Comparison of ENCODE assay signal across 35 mouse cellular contexts in the genomic region with DNA sequence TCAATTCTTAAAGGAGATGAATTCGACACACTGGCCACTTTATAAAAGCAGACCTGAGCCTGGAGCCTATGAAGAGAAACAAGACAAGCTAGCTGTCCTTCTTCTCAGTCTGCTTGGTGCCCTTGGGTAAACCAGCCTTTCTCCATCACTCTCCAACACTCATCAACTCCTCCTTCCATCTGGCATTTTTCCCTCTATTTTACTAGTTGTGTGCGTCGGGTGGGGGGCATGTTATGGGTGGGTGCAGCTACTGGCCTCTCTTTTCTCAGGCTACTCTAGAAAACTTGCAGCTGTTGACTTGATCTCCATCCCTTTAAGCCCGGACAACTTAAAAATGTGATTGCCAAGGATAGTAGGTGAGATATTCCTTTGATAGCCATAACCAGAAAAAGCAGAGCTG.
"Had no signal": no experiment of that assay in that cellular context is flagged by ENCODE, and none has a peak within 500 bp of the region (broad histone marks: within the 10 kb centered on the region; RNA-seq: fewer than 3 reads in every experiment).

No protein-coding gene starts in this region.

- H3K27ac ChIP-seq: heart, adult 2 months; heart, embryonic 10.5 days; heart, embryonic 13.5 days; heart, embryonic 15.5 days; hindbrain, embryonic 10.5 days; hindbrain, embryonic 12.5 days; hindbrain, embryonic 13.5 days; hindbrain, embryonic 14.5 days; hindbrain, embryonic 15.5 days; hindbrain, postnatal 0 days; intestine, embryonic 15.5 days; kidney, embryonic 15.5 days; kidney, postnatal 0 days; layer of hippocampus, adult 2 months had no signal

- DNase-seq: heart, adult 2 months; heart, postnatal 10 days; heart, postnatal 14 days; heart, postnatal 36 days; heart, postnatal 4 days; kidney, adult 11 months; kidney, adult 18-20 months; kidney, adult 2 months; kidney, adult 8-10 months; kidney, adult 9 months; kidney, postnatal 10 days; kidney, postnatal 14 days; kidney, postnatal 25 days; kidney, postnatal 36 days; kidney, postnatal 4 days; layer of hippocampus, adult 9-11 months had no signal

- ATAC-seq: hindbrain, embryonic 16.5 days; hindbrain, postnatal 0 days; inflammation-experienced regulatory T-cells, adult 6 months; intestine, embryonic 15.5 days; intestine, embryonic 16.5 days; intestine, postnatal 0 days had no signal

- H3K4me2 ChIP-seq: heart, embryonic 11.5 days; heart, embryonic 12.5 days; heart, embryonic 13.5 days; heart, embryonic 15.5 days; hindbrain, embryonic 12.5 days; hindbrain, embryonic 13.5 days; hindbrain, embryonic 14.5 days; hindbrain, embryonic 15.5 days; intestine, embryonic 15.5 days; kidney, embryonic 15.5 days had no signal

- H3K4me1 ChIP-seq: heart, embryonic 10.5 days; heart, embryonic 12.5 days; heart, embryonic 13.5 days; heart, embryonic 15.5 days; hindbrain, embryonic 10.5 days; hindbrain, embryonic 12.5 days; hindbrain, embryonic 13.5 days; hindbrain, embryonic 15.5 days; intestine, embryonic 15.5 days; kidney, embryonic 15.5 days had no signal

- H3K9me3 ChIP-seq: heart, embryonic 10.5 days; heart, embryonic 12.5 days; heart, embryonic 13.5 days; heart, embryonic 15.5 days; hindbrain, embryonic 10.5 days; hindbrain, embryonic 12.5 days; hindbrain, embryonic 13.5 days; hindbrain, embryonic 15.5 days; intestine, embryonic 15.5 days; kidney, embryonic 15.5 days had no signal

- H3K27me3 ChIP-seq: heart, embryonic 12.5 days; heart, embryonic 13.5 days; heart, embryonic 15.5 days; hindbrain, embryonic 12.5 days; hindbrain, embryonic 13.5 days; hindbrain, embryonic 15.5 days; intestine, embryonic 15.5 days; kidney, embryonic 15.5 days had no signal

- H3K9ac ChIP-seq: heart, embryonic 12.5 days; heart, embryonic 13.5 days; heart, embryonic 15.5 days; hindbrain, embryonic 12.5 days; hindbrain, embryonic 13.5 days; hindbrain, embryonic 14.5 days; hindbrain, embryonic 15.5 days; intestine, embryonic 15.5 days; kidney, embryonic 15.5 days had no signal

- H3K4me3 ChIP-seq: heart, adult 2 months; heart, embryonic 10.5 days; heart, embryonic 12.5 days; heart, embryonic 13.5 days; heart, embryonic 15.5 days; hindbrain, embryonic 10.5 days; hindbrain, embryonic 12.5 days; hindbrain, embryonic 13.5 days; hindbrain, embryonic 15.5 days; intestine, embryonic 15.5 days; kidney, embryonic 15.5 days; layer of hippocampus, adult 2 months had no signal

- H3K36me3 ChIP-seq: heart, embryonic 10.5 days; heart, embryonic 12.5 days; heart, embryonic 13.5 days; heart, embryonic 15.5 days; hindbrain, embryonic 10.5 days; hindbrain, embryonic 12.5 days; hindbrain, embryonic 15.5 days; intestine, embryonic 15.5 days; kidney, embryonic 15.5 days had no signal
